Mouse (Mus musculus): ENCODE results near the gene Klhl2. TPM values are rescaled to one million over a fixed set of nuclear protein-coding genes. Genes with fewer than 3 reads are reported as not detected.

Gene Klhl2
- polyA plus RNA-seq, 1 experiment = 44.9 TPM

- DNase-seq (ENCODE audit: low read depth) = no peak
- TF ChIP-seq POLR2A (IDR thresholded peaks at IDR 0.05; ENCODE audit: borderline replicate concordance, extremely low read depth, insufficient read depth, insufficient read length, poor library complexity, severe bottlenecking) (no peak), CTCF (IDR thresholded peaks at IDR 0.05; ENCODE audit: borderline replicate concordance, extremely low read depth, insufficient read depth, insufficient read length) (no peak)
Observed at GRCm38 (mm10) chr8:64847241-64847640, 2.6 kb downstream of the Klhl2 start.

- DNase-seq (ENCODE audit: low read depth) = no peak
- no peak for TF ChIP-seq CTCF (IDR thresholded peaks at IDR 0.05; ENCODE audit: borderline replicate concordance, extremely low read depth, insufficient read depth, insufficient read length)
- TF ChIP-seq POLR2A (IDR thresholded peaks at IDR 0.05; ENCODE audit: borderline replicate concordance, extremely low read depth, insufficient read depth, insufficient read length, poor library complexity, severe bottlenecking) = no peak
Observed at GRCm38 (mm10) chr8:64845314-64845713, 4.5 kb downstream of the Klhl2 start.

DNA sequence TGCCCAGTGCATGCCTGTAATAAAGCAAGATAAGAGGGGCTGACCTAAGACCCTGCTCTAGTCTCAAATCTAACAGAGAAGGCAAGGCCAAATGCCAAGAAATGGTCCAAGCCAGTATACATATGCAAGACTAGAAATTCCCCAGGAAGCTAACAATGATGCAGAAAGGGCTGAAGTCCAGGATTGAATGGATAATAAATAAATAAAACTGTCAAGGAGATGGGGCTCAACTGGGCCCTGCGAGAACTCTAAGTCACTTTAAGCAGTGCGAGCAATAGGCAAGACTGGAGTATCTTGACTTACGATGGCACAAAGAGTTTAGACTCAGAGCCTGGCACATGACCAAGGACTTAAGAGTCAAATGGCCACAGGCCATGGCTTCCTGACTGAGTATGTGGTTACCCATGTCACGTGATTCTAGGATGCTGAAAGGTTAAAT, 5.8 kb downstream of the Klhl2 start:
- no peak for DNase-seq (ENCODE audit: low read depth)
- no peak for TF ChIP-seq CTCF (IDR thresholded peaks at IDR 0.05; ENCODE audit: borderline replicate concordance, extremely low read depth, insufficient read depth, insufficient read length)
- TF ChIP-seq POLR2A (IDR thresholded peaks at IDR 0.05; ENCODE audit: borderline replicate concordance, extremely low read depth, insufficient read depth, insufficient read length, poor library complexity, severe bottlenecking) = no peak

GRCm38 (mm10) chr8:64843168-64843567, 6.6 kb downstream of the Klhl2 start:
- DNase-seq (ENCODE audit: low read depth) = no peak
- TF ChIP-seq CTCF (IDR thresholded peaks at IDR 0.05; ENCODE audit: borderline replicate concordance, extremely low read depth, insufficient read depth, insufficient read length) (no peak), POLR2A (IDR thresholded peaks at IDR 0.05; ENCODE audit: borderline replicate concordance, extremely low read depth, insufficient read depth, insufficient read length, poor library complexity, severe bottlenecking) (no peak)

DNA sequence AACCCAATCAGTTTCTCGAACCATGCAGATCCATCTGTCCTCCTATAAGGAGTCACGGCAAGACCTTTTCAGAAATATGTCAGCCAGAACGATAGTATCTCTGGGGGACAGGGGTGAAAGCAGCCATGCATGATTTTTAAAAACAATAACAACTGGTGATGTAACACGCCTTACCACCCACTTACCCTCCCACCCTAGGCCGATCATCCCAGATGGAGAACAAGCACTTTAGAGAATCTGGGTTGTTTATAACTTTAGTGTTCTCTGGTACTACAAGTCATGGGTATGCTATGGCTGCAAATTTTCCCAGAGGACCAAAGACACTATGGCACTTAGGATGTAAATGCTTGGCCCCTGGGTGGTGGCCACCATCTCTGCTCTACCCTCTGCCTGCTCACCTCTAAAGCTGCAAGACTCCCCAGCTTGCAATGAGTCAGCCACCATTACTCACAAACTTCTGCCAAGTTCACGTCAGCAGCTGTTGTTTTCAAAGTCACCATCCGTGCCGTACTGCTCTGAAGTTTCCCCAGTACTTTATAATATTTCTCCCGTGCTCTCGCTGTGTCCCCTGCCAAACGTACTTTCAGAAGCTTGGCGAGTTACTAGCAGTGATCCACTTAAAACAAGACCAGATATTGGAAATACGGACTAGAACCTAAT, 7.9 kb downstream of the Klhl2 start:
- no peak for DNase-seq (ENCODE audit: low read depth)
- TF ChIP-seq CTCF (IDR thresholded peaks at IDR 0.05; ENCODE audit: borderline replicate concordance, extremely low read depth, insufficient read depth, insufficient read length) (no peak), POLR2A (IDR thresholded peaks at IDR 0.05; ENCODE audit: borderline replicate concordance, extremely low read depth, insufficient read depth, insufficient read length, poor library complexity, severe bottlenecking) (no peak)

DNA sequence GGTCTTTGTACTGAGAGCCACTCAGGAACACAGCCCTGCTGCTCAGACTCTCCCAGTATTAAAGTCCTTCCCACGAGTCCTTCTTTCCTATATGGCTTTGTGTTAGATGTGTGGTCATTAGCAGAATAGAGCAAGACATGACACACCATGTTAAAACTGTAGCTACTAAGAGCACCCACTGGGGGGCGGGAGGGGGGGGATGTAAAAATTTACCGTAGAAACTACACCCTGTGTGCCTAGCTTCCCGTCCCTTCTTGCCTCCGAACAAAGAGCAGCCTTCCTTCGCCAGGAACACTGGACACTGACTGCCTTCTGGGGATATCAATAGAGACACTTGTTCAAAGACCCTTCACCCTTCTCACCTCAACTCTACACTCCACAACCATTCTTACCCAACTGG, 10.2 kb downstream of the Klhl2 start:
- TF ChIP-seq POLR2A (IDR thresholded peaks at IDR 0.05; ENCODE audit: borderline replicate concordance, extremely low read depth, insufficient read depth, insufficient read length, poor library complexity, severe bottlenecking) = no peak
- TF ChIP-seq CTCF (IDR thresholded peaks at IDR 0.05; ENCODE audit: borderline replicate concordance, extremely low read depth, insufficient read depth, insufficient read length) = no peak
- no peak for DNase-seq (ENCODE audit: low read depth)

DNA sequence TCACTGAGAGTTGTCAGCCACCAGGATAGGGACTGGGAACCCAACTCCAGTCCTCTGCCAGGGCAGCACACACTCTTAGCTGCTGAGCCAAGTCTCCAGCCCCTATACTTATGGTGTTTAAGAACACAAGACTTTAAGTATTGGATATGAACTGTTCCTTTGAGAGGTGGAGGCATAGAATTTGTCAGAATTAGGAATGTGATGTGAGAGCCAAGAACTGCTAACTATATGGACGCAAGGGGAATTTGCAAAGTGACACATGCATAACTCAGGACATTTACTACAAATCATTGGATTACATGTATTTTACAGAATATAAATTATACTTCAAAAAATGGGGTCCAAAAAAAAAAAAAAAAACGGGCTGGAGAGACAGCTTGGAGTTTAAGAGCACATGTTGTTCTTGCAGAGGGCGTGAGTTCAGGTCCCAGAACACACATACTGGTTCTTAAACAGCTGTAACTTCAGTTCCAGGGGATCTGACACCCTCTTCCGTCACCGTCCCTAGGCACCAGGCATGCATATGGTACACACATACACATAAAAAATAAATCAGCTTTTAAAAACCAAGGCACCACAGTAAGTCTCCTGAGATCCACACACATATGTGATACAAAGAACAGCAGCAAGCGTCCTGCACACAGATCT, 14.2 kb downstream of the Klhl2 start:
- DNase-seq (ENCODE audit: low read depth) = no peak
- TF ChIP-seq CTCF (IDR thresholded peaks at IDR 0.05; ENCODE audit: borderline replicate concordance, extremely low read depth, insufficient read depth, insufficient read length) = no peak
- TF ChIP-seq POLR2A (IDR thresholded peaks at IDR 0.05; ENCODE audit: borderline replicate concordance, extremely low read depth, insufficient read depth, insufficient read length, poor library complexity, severe bottlenecking) = no peak

GRCm38 (mm10) chr8:64834071-64834877, 15.5 kb downstream of the Klhl2 start:
- peak; percentile 80 for DNase-seq (ENCODE audit: low read depth)
- TF ChIP-seq POLR2A (IDR thresholded peaks at IDR 0.05; ENCODE audit: borderline replicate concordance, extremely low read depth, insufficient read depth, insufficient read length, poor library complexity, severe bottlenecking) (no peak), CTCF (IDR thresholded peaks at IDR 0.05; ENCODE audit: borderline replicate concordance, extremely low read depth, insufficient read depth, insufficient read length) (no peak)

DNA sequence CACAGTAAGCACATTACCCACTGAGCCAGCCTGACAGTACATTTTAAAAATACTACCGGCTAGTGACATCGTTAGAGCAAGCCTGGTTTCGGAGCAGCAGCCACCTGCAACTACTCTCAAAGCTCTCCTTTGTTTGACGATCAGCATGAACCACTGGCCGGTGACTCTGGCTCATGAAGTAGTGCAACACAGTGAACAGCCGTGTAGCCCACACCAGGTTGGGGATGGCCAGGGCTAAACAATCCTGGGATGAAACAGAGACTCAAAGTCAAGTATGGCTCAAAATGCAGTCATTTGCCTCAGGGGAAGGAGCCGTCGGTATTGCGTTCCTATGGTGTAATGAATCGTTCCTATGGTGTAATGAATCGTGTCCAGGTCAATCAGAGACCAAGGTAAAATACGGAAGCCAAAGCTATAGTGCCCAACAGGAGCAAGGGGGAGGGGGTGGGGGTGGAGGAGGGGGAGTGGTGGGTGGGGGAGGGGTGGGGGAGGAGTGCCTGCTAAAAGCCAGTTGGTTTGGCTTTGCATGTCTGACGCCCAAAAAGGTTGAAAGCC, 17.2 kb downstream of the Klhl2 start:
- no peak for DNase-seq (ENCODE audit: low read depth)
- TF ChIP-seq POLR2A (IDR thresholded peaks at IDR 0.05; ENCODE audit: borderline replicate concordance, extremely low read depth, insufficient read depth, insufficient read length, poor library complexity, severe bottlenecking) (no peak), CTCF (IDR thresholded peaks at IDR 0.05; ENCODE audit: borderline replicate concordance, extremely low read depth, insufficient read depth, insufficient read length) (no peak)

GRCm38 (mm10) chr8:64831656-64832055, 18.2 kb downstream of the Klhl2 start:
- no peak for TF ChIP-seq CTCF (IDR thresholded peaks at IDR 0.05; ENCODE audit: borderline replicate concordance, extremely low read depth, insufficient read depth, insufficient read length)
- TF ChIP-seq POLR2A (IDR thresholded peaks at IDR 0.05; ENCODE audit: borderline replicate concordance, extremely low read depth, insufficient read depth, insufficient read length, poor library complexity, severe bottlenecking) = no peak
- no peak for DNase-seq (ENCODE audit: low read depth)

DNA sequence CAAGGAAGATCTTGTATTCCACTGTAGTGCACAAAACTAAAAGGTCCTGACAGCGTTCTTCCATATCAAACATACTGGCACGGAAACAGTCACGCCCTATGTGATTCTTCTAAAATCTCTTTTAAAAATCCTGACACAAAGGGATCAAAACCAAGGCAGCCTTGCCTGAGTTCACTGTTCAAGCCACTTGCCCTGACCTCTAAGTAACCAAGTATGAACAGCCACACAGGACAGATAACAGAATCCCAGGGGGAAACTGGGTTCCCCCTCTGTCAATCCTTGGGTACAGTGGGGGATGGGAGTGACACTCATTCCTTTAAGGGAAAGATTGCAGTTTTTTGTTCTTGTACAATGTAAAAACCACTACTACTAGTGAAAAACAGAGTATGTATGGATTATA, 19.9 kb downstream of the Klhl2 start:
- DNase-seq (ENCODE audit: low read depth) = no peak
- TF ChIP-seq CTCF (IDR thresholded peaks at IDR 0.05; ENCODE audit: borderline replicate concordance, extremely low read depth, insufficient read depth, insufficient read length) = no peak
- TF ChIP-seq POLR2A (IDR thresholded peaks at IDR 0.05; ENCODE audit: borderline replicate concordance, extremely low read depth, insufficient read depth, insufficient read length, poor library complexity, severe bottlenecking) = no peak

Measured in brain, embryonic 14.5 days (tissue).